In genomic region chr6:94537652-94538051, GRCm38 (mm10) we compare ENCODE assay signal across 22 mouse cellular contexts.
"Had no signal": no experiment of that assay in that cellular context is flagged by ENCODE, and none has a peak within 500 bp of the region (broad histone marks: within the 10 kb centered on the region; RNA-seq: fewer than 3 reads in every experiment).

No protein-coding gene starts in this region.

- H3K4me3 ChIP-seq: limb, embryonic 12.5 days; limb, embryonic 15.5 days; midbrain, embryonic 13.5 days; myocyte; neural tube, embryonic 13.5 days had no signal

- DNase-seq: kidney, adult 2 months; kidney, postnatal 14 days; kidney, postnatal 4 days; left cerebral cortex, postnatal 4 days; liver, postnatal 0 days; lung, postnatal 14 days; lung, postnatal 4 days; right cerebral cortex, adult 18-20 months; right cerebral cortex, postnatal 14 days; spleen, adult 18-20 months; thymus, adult 2 months; thymus, postnatal 14 days; thymus, postnatal 4 days had no signal

- H3K36me3 ChIP-seq: limb, embryonic 15.5 days had no signal

- H3K9ac ChIP-seq: limb, embryonic 12.5 days; limb, embryonic 15.5 days; liver, embryonic 14.5 days; liver, postnatal 0 days; midbrain, embryonic 13.5 days; neural tube, embryonic 13.5 days had no signal

- H3K9me3 ChIP-seq: limb, embryonic 12.5 days; limb, embryonic 15.5 days; midbrain, embryonic 13.5 days; neural tube, embryonic 13.5 days had no signal

- H3K4me2 ChIP-seq: limb, embryonic 12.5 days; limb, embryonic 15.5 days; liver, embryonic 11.5 days; midbrain, embryonic 13.5 days; neural tube, embryonic 13.5 days had no signal

- H3K27ac ChIP-seq: limb, embryonic 12.5 days; limb, embryonic 15.5 days; liver, embryonic 14.5 days; midbrain, embryonic 13.5 days; neural tube, embryonic 13.5 days had no signal

- H3K27me3 ChIP-seq: limb, embryonic 12.5 days; limb, embryonic 15.5 days; midbrain, embryonic 13.5 days; neural tube, embryonic 13.5 days had no signal

- ATAC-seq: intestine, postnatal 0 days; liver, postnatal 0 days; midbrain, embryonic 13.5 days; midbrain, embryonic 16.5 days had no signal

- H3K4me1 ChIP-seq: limb, embryonic 12.5 days had no signal
